Mouse (Mus musculus): ENCODE results near the gene Proz.

The Proz gene

GRCm38 (mm10) chr8:13105908-13106551 lies 45.3 kb downstream of the Proz start:
- DNase-seq (ENCODE audit: low spot score in 2 of 2), result peak in 1 of 2 experiments; percentile 18

- no peak for DNase-seq (ENCODE audit: low spot score in 2 of 2)
These were observed 47.4 kb downstream of the Proz start for GRCm38 (mm10) chr8:13107990-13108638.

GRCm38 (mm10) chr8:13108967-13109366 lies 48.3 kb downstream of the Proz start:
- DNase-seq (ENCODE audit: low spot score in 2 of 2), result no peak

GRCm38 (mm10) chr8:13109416-13109960 lies 48.8 kb downstream of the Proz start:
- DNase-seq (ENCODE audit: low spot score in 2 of 2), result no peak

GRCm38 (mm10) chr8:13111917-13112316 lies 51.2 kb downstream of the Proz start:
- no peak for DNase-seq (ENCODE audit: low spot score in 2 of 2)

GRCm38 (mm10) chr8:13113232-13113631 lies 52.5 kb downstream of the Proz start:
- no peak for DNase-seq (ENCODE audit: low spot score in 2 of 2)

- no peak for DNase-seq (ENCODE audit: low spot score in 2 of 2)
These were observed 56.4 kb downstream of the Proz start for GRCm38 (mm10) chr8:13117096-13117495.

- no peak for DNase-seq (ENCODE audit: low spot score in 2 of 2)
These were observed 57.8 kb downstream of the Proz start for GRCm38 (mm10) chr8:13118516-13118915.

- DNase-seq (ENCODE audit: low spot score in 2 of 2), result no peak
These were observed 60.4 kb downstream of the Proz start for GRCm38 (mm10) chr8:13120882-13121665.

- no peak for DNase-seq (ENCODE audit: low spot score in 2 of 2)
These were observed 62.2 kb downstream of the Proz start for GRCm38 (mm10) chr8:13122887-13123421.

- no peak for DNase-seq (ENCODE audit: low spot score in 2 of 2)
These were observed 64.2 kb downstream of the Proz start for GRCm38 (mm10) chr8:13124897-13125296.
